Mouse (Mus musculus) kidney, postnatal 14 days (tissue): ENCODE results near the gene Hlcs.

Experiments
- DNase-seq: peaks from one replicate; pipeline ENCODE4 v3.0.0; 2022; ENCODE audit warnings: mixed read lengths

Gene Hlcs

DNA sequence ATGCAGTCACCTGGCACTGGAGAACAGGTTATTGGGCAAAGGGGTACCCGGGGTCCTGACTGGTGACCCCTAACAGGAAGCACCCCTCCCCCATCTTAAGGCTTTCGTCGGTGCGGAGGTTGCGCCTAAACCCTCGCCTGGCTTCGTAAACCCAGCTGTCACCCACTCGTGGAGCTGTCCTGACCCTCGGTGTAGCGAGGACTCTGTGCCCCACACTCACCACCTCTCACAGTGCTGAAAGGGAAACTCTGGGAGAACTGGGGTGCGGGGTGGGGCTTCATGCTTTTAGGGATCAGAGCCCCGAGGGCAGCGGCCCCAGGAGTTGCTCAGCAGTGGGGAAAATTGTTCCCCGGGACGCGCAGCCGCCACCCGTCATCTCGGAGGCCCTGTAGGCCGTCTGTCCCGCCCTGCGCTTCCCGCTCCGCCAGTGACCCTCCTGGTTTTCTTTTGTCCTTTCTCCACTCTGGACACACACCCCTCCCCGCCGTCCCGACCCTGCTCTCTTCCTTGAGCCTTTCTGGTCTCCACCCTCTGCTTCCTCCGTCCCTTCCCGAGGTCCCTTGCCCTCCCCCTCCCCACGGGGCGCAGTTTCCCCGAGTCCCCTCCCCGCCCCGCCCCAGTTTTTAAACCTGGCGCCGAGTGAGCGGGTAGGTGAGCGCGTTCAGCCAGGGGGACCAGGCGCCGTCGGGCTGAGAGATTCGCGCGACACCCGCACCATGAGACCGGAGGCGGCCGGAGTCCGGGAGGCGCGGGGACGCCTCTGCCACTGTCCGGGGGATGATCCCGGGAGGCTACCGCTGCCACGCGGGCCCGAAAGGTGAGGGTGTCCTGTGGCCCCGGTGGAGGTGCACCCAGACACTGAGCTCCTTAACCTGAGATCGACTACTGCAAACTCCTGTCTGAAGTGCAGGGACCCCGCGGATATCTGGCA is 14.7 kb upstream of the Hlcs start, which contains the start of gene Ripply3:
TSS of gene Ripply3 (plus strand) at position 640 of the 931 bp plus-strand sequence.
- peak; percentile 82 for DNase-seq

DNA sequence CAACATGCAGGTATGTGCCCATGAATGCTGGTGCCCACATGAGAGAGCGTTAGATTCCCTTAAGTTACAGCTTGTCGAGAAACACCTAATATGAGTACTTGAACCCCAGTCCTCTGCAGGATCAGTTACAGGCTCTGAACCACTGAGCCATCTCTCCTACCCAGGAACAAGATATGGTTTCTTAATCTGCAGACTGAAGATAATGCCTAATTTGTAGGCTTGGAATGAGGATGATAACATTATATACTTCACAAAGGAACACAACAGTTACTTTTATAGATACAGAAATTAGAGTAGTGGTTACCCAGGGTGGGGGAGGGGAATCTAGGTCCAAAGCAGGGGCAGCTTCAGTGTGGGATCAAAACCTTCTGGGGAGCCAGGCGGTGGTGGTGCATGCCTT is 12.6 kb upstream of the Hlcs start:
- DNase-seq = no peak

GRCm38 (mm10) chr16:94323681-94324080 is 10.3 kb upstream of the Hlcs start:
- no peak for DNase-seq

DNA sequence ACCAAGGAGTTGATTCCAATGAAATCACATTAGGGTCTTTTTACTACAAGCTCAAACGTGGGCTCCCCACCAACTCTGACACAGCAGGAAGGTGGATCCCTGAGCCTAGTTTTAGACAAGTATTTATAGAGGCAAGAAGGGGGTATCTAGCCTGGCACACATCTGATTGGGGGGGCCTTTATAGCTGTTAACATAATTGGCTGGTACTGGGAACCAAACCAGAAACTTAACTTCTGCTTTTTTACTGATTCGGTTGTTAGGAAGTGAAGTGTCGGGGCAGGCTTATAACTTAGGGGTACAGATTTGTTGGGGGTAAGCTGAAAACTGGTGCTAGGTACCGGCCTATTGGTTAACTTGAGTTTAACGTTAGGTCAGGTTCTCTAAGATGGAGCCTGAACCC is 6.9 kb upstream of the Hlcs start:
- no peak for DNase-seq

DNA sequence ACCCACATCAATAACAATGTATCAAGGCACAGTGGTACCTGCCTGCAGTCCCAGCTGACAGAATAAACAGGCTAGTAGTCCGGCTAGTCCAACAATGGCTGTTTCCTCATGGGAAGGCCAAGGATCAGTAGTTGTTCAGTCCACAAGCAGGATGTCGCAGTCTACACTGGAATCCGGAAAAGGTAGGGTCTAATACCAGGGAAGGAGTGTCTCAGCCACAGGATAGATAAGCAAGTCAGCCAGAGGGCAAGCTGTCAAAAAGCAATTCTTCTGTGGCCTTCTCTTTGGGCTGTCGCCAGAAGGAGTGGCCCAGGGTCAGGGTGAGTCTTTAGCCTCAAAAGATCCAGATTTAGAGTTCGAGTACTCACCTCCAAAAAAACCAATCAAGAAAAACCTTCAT is 4.4 kb upstream of the Hlcs start:
- peak; percentile 78 for DNase-seq

GRCm38 (mm10) chr16:94315215-94315614 is 1.8 kb upstream of the Hlcs start:
- DNase-seq = no peak

DNA sequence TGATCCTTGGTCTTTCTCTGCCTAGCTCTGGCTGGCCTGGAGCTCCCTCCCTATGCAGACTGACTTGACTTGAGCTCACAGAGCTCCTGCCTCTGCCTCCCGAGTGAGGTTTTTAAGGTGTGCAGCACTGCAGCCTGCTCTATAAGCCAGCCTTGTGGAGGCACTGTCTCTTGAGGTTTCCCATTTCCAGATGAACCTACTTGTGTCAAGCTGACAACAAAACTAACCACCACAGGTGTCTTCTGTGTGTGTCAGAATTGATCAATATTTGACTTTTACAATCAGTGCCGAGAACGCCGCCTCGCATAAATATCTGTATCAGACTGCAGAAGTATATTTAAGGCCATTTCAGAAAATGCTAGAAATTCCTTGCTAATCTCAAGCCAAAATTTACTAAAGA is 1.3 kb upstream of the Hlcs start:
- no peak for DNase-seq

GRCm38 (mm10) chr16:94312663-94313228 is 625 bp downstream of the Hlcs start:
- DNase-seq = peak; percentile 88

DNA sequence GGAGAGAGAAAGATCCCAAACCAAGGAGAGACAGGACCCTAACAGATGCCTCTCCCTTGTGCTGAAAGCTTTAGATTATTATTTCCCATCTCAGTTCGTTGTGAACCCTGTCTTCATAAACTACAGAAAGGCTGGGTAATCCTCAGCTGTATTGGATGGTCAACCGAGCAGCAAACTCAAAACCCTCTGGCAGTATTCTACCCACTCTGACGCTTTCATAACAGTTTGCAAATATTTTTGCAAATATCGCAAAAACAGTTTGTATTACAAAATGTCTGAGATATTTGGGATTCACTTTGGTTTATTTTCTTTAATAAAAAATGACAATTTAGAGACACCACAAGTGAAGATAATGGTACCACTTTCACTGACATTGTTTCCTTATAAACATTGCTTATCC is 1.4 kb downstream of the Hlcs start:
- no peak for DNase-seq

DNA sequence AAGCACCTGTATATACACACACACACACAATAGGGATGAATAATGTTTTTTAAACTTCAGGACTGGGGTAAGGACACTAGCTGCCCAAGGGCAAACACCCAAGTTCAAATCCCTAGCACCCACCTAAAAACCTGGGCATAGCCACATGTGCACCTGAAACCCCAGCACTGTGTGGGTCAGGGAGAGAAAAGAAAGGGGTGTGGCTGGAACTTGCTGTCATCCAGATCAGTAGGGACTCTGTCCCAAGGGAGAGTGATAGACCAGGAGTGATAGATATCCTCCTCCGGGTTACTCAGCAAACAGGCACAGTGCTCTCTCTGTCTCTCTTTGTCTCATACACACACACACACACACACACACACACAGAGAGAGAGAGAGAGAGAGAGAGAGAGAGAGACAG is 2.0 kb downstream of the Hlcs start:
- no peak for DNase-seq

GRCm38 (mm10) chr16:94309025-94309424 is 4.3 kb downstream of the Hlcs start:
- DNase-seq = no peak

GRCm38 (mm10) chr16:94307942-94308341 is 5.4 kb downstream of the Hlcs start:
- DNase-seq = no peak

GRCm38 (mm10) chr16:94307526-94307925 is 5.8 kb downstream of the Hlcs start:
- DNase-seq = no peak

DNA sequence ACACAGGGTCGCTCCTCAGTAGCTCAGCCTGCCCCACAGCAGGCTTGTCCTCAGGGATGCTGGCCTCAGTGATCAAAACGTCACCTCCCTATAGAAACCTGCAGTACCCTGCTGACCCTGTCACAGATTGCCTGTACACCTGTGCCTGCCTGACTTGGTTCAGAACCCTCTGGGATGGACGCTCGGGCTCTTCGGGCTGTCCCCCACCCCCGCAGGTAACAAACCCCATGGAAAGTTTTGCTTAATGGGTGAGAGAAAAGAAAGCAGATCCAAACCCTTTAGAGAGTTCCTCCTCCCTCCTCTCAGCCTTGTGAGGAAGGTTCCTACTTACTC is 10.2 kb downstream of the Hlcs start:
- no peak for DNase-seq

GRCm38 (mm10) chr16:94302274-94303202 is 10.8 kb downstream of the Hlcs start:
- peak; percentile 57 for DNase-seq

DNA sequence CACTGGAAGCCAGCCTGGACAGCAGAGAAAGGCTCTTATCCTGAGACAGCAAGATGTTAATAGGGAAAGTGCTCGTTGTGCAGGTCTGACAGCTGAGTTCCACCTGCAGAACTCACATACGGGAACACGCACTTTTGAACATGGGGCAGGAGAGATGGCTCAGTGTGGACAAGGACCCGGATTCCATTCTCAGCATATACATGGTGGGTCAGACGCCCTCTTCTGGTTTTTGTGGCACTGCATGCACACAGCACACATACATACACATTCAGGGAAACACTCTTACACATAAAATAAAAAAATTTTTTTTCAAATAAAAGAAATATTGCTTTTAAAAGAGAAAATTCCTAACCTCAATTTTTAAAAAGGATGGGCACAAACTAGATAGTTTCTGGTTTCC is 11.7 kb downstream of the Hlcs start:
- no peak for DNase-seq

DNA sequence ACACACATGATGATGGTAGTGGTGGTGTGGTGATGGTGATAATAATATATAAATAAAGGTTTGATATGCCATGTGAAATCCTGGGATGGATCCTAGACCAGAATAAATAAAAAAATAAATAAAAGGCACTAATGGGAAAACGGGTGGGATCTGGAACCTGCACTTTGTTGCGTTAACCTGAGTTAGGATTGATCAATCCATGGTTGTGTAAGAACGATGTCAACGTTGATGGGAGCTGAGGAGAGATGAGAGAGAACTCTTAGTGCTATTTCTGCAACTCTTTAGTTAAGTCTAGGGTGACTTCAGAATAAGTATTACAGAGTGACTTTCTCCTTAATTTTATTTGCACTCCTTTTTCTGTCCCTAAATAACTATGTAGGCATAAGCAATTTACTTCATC is 12.2 kb downstream of the Hlcs start:
- no peak for DNase-seq

GRCm38 (mm10) chr16:94299210-94299609 is 14.2 kb downstream of the Hlcs start:
- DNase-seq = no peak

DNA sequence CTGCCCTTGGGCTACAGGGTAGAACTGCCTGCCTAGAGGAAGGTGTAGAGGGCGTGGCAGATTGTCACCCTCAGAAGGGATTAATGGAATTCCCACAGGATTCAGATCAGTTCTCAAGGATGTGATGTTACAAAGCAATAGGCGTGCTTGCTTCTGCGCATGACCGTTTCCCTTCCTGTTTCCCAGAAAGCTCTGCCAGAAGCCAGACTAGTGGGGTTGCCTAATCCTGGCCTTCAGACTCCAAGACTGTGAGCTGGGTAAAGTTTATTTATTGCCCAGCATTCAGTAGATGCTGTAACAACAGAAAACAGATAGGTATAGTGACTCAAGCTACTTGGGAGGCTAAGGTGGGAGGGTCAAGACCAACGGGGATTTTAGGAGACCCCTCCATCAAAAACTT is 15.3 kb downstream of the Hlcs start:
- no peak for DNase-seq

- DNase-seq = no peak
These were observed 22.2 kb downstream of the Hlcs start for GRCm38 (mm10) chr16:94291141-94291540.

DNA sequence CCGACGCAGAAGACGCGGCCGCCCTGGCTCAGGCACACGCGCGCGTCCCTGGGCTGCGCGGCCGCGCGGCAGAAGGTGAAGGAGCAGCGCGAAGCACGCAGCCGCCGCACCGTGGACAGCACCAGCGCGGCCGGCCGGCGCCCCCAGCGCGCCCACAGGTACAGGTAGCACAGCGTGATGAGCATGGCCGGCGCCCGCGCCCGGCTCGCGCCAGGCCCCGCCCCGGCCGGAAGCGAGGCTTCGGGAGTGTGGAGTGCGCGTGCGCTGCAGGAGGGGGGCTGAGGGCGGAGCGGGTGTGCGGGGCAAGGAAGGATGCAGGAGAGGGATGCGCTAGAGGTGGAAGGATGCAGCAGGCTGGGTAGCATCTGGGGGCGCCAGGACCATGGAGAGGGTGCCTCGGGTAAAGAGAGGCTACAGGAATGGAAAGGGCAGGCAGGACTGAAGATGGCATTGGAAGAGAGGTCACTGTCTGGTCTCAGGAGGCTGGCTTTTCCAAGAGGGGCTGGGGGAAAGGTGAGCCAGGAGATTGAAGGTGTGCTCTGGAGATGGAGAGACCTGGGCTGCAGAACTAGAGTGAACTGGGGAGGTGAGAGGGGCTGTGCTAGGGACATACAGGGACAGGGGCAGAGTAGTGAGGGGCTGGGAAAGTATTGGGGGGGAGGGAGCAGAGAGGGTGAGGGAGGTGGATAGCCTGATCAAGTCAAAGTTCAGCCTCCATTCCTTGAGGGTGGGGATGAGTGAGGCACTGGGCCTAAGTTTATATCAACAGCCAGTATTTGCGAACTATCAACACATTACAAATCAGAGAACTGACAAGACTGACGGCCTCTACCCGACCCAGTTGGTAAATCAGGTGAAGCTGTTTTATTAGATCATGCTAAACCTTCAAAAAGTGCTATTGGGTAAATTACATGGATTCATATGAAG is 23.0 kb downstream of the Hlcs start:
- DNase-seq = peak; percentile 88
